Mouse (Mus musculus) brain, embryonic 14.5 days (tissue): ENCODE data around the gene Cnih2.
A peak's percentile ranks its signal among the peaks of the same experiment; 100 is the strongest.

Source experiments
- CTCF ChIP-seq: fragments of 200-500 bp; IDR thresholded peaks from 2 replicates; pipeline ENCODE4 v1.5.1; 2012; ENCODE audit warnings: inconsistent platforms, mild to moderate bottlenecking, moderate library complexity, borderline replicate concordance; ENCODE audit not compliant: insufficient read depth, insufficient read length; ENCODE audit errors: extremely low read depth
- POLR2A ChIP-seq: fragments of 200-500 bp; IDR thresholded peaks from 2 replicates; pipeline ENCODE4 v1.6.1; 2012; ENCODE audit warnings: mild to moderate bottlenecking, inconsistent platforms, borderline replicate concordance; ENCODE audit not compliant: poor library complexity, insufficient read depth, insufficient read length, severe bottlenecking; ENCODE audit errors: extremely low read depth

DNA sequence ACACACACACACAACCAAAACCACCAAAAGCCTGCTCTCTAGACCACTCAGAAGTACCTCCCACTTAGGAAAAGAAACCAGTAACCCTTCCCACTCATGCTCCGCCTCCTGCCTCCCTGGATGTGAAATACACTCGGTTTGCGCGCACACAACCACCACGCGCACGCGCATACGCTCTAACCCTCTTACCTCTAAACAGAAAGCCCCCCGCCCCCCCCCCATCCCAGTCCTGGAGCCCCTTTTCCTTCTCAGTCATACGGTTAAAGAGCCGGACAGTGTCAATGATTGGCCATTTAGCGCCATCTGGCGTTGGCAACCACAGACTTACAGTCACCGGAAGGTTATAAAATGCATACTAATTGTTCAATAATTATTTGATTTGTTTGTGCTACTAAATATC, 25.3 kb downstream of the Cnih2 start:
- TF ChIP-seq CTCF = peak; percentile 69; the same call in 1 of the 2 replicates
- no peak for TF ChIP-seq POLR2A
